Mouse (Mus musculus) neutrophil, adult 83 days (primary cell): ENCODE measurements around the gene Rgs17. TPM values are rescaled to one million over a fixed set of nuclear protein-coding genes. Genes with fewer than 3 reads are reported as not detected.

Experiments
- total RNA-seq, 2 experiments: library from RNA; stranded (reverse); gene quantifications; one replicate each; pipeline ENCODE4 v1.2.4; 2023

The Rgs17 gene
- not detected for total RNA-seq

DNA sequence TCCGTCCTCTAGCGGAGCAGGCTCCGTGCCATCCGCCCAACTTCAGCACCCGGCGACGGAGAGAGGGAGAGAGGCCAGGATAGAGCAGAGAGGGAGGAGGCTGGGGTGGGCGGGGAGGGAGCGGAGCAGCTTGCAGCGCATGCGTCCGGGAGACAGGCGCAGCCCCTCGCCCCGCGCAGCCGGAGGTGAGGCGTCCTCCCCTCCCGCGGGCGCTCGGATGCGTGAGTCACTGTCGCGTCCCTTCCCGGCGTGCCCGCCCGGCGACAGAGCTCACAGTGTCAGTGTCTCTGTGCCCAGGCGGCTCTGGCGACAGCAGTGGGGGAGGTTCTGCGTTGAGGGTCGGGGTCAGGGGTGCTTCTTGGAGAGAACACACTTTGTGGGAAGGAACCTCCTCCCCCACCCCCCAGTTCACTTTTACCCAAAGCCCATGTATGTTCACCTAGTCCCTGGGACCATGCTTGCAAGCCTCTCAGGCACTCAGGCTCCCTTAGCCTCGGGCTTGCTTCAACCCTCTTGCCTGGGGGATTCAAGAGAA lies at the start of gene Rgs17:
TSS of gene Rgs17 (minus strand) at position 107 of the 535 bp plus-strand sequence.

DNA sequence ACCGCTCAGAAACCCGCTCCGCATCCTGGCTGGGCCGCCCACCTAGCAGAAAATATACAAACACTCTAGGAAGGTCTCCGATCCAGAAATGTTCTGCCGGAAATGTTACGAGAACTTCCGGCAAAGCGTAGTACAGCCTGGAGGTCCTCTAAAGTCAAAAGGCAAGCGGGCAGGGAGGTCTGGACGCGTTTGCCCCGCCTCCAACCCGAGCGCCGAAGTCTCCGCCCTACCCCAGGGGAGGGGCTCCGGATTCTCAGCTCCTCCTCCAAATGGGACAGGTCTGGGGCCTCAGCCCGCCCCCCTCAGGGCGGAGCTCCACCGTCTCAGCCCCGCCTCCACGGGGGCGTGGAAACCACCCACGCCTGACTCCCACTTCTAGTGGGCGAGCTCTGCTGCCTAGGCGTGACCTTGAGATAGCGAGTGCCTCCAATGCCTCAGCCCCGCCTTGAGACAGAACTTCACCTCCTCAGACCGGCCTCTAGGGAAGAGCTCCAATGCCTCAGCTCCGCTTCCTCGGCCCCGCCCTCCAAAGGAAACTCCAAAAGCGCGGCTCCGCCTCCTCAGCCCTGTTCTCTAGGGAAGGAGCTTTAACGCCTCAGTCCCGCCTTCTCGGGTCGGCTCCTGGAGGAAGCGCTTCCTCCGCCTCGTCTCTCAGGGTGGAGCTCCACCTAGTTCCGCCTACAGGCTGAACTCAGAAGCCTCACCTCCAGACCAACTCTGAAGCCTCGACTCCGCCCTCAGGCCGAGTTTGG lies 98.3 kb downstream of the Rgs17 start, which contains the start of gene Mtrf1l:
TSS of gene Mtrf1l (minus strand) at position 171 of the 752 bp plus-strand sequence.

DNA sequence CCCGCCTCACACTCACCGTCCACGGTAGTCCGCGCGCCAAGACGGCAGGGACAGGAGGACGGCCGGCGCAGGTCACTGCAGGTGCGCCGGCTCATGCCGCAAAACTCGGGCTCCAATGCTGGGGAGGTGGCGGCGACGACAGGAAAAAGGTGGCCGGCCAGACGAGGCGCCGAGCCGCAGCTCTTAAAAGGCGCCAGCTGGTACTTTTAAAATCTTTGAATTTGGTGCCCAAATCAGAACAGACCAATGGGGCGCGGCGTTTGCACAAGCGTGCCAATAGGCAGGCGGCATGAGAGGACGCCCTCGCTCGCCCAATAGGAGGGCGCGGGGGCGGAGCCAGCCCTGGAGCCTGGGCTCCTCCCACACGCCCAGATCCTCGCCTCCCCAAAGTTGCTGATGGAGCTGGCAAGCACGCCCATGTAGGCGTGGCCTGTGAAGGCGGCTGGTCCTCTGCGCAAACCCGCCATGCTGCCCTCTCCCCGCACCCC lies 116.9 kb downstream of the Rgs17 start, which contains the start of gene Fbxo5:
TSS of gene Fbxo5 (minus strand) at position 358 of the 488 bp plus-strand sequence.

Other genes with a start within 250 kb of the Rgs17 start
- gene Fbxo5, start 116.8 kb downstream of the Rgs17 start, total RNA-seq = 10 to 100 TPM; 27.6 to 29.0 TPM
- 1 to 10 TPM; 7.2 to 8.9 TPM for gene Mtrf1l, start 98.5 kb downstream of the Rgs17 start, total RNA-seq